Mouse (Mus musculus): ENCODE results near the gene Sh2d6.

DNA sequence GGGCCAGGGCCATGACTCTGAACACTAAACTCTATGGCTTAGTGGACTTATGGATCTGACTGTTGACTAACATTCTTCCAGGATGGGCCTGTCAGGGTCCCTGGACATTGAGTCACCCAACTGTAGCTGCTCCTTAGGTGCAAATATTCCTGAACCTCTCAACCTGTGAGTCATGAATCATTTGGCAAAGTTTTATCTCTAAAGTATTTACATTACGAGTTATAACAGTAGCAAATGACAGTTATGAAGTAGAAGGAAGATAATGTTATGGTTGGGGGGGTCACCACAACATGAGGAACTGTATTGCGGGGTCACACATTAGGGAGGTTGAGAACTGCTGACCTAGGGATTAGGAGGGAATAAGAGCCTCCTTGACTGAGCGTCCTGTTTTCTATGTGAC is 26.4 kb upstream of the Sh2d6 start:
- TF ChIP-seq CTCF (IDR thresholded peaks at IDR 0.05; ENCODE audit: low read depth, low read length): no peak
- TF ChIP-seq POLR2A (IDR thresholded peaks at IDR 0.05; ENCODE audit: borderline replicate concordance, low read depth, low read length): no peak

Measured in bone marrow macrophage, adult 2 months (primary cell).